Mouse (Mus musculus): ENCODE measurements at regions not wholly inside any gene's neighbourhood (a gene's known extent, or its start where the extent isn't known, plus 50 kb on each side); places are given as distances from the start of the nearest gene placed in this dataset.

DNA sequence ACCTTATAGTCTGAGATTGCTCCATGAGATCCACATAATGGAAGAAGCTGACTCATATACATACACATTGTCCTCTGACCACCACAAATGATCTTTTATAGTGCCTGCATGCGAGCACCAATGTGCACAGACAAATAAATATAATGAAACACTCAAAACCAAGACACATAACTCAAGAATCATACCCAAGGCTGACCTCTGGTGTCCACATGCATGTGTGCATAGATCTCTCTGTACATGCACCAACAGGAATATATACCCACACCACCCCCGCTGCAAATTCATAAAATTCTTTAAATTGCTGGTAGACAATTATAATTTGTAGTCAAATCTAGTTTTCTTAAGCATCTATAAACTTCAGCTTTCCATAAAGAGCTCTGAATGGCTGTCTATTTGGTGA, 1211.9 kb downstream of the Agbl1 start:
- Histone ChIP-seq H3K27ac (ENCODE audit: insufficient read depth, low read depth, low read length, poor library complexity, severe bottlenecking) (no peak overlapping the region), H3K9ac (ENCODE audit: insufficient read depth, low read depth, low read length, poor library complexity, severe bottlenecking) (no peak overlapping the region), H3K36me3 (ENCODE audit: control insufficient read depth, insufficient read depth, low read length, poor library complexity, severe bottlenecking) (no peaks in the 10 kb centered on the region), H3K4me3 (ENCODE audit: insufficient read depth in 1 of 2, low read depth in 1 of 2, low read length in 2 of 2, poor library complexity in 1 of 2, severe bottlenecking in 1 of 2) (no peak overlapping the region), H3K4me1 (ENCODE audit: control insufficient read depth in 2 of 2, insufficient read depth in 2 of 2, low read length in 2 of 2, poor library complexity in 1 of 2) (no peaks in the 10 kb centered on the region), H3K9me3 (ENCODE audit: control insufficient read depth, insufficient read depth, low read depth, low read length) (no peaks in the 10 kb centered on the region)
- TF ChIP-seq ZNF384 (IDR thresholded peaks at IDR 0.05; ENCODE audit: low read depth, low read length) (no peak), ZC3H11A (IDR thresholded peaks at IDR 0.05; ENCODE audit: borderline replicate concordance, low read depth, low read length) (no peak), CHD2 (IDR thresholded peaks at IDR 0.05; ENCODE audit: low read depth, low read length) (no peak), HCFC1 (IDR thresholded peaks at IDR 0.05; ENCODE audit: borderline replicate concordance, insufficient read depth, low read length) (no peak), MAFK (IDR thresholded peaks at IDR 0.05; ENCODE audit: insufficient read depth, low read depth, low read length) (no peak)
- in situ Hi-C loops (cut with MboI; ENCODE audit: low sequenced_read_pairs in 2 of 2, unreplicated experiment in 2 of 2) = no loop called here
- no peak for DNase-seq (ENCODE audit: low read depth, low spot score)

DNA sequence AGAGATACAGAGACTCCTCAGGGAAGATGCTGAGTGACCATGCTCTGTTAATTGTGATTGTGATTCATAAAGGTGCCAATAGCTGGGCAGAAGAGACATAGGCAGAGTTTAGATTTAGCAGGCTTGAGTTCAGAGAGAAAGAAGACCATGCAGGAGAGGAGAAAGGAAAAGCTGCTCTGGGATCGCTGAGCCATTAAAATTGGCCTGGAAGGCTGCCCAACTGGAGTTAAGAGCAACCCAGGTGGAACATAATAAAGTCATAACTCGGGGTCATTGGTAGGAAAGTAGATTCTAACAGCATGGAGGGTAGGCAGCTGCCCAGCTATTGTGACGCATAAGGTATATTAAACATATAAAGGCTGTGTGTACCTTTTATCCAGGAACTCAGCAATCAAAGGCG, 1183.9 kb downstream of the Agbl1 start:
- no peak overlapping the region for H3K4me3 ChIP-seq (ENCODE audit: insufficient read depth in 1 of 2, low read depth in 1 of 2, low read length in 2 of 2, poor library complexity in 1 of 2, severe bottlenecking in 1 of 2)
- no peak for TF ChIP-seq HCFC1 (IDR thresholded peaks at IDR 0.05; ENCODE audit: borderline replicate concordance, insufficient read depth, low read length)
- no peak for TF ChIP-seq ZC3H11A (IDR thresholded peaks at IDR 0.05; ENCODE audit: borderline replicate concordance, low read depth, low read length)
- no peak for TF ChIP-seq CHD2 (IDR thresholded peaks at IDR 0.05; ENCODE audit: low read depth, low read length)
- TF ChIP-seq ZNF384 (IDR thresholded peaks at IDR 0.05; ENCODE audit: low read depth, low read length) = no peak
- no peak for TF ChIP-seq MAFK (IDR thresholded peaks at IDR 0.05; ENCODE audit: insufficient read depth, low read depth, low read length)
- no peak overlapping the region for H3K27ac ChIP-seq (ENCODE audit: insufficient read depth, low read depth, low read length, poor library complexity, severe bottlenecking)
- H3K9me3 ChIP-seq (ENCODE audit: control insufficient read depth, insufficient read depth, low read depth, low read length) = no peaks in the 10 kb centered on the region
- no peak overlapping the region for H3K9ac ChIP-seq (ENCODE audit: insufficient read depth, low read depth, low read length, poor library complexity, severe bottlenecking)
- H3K4me1 ChIP-seq (ENCODE audit: control insufficient read depth in 2 of 2, insufficient read depth in 2 of 2, low read length in 2 of 2, poor library complexity in 1 of 2) = no peaks in the 10 kb centered on the region
- H3K36me3 ChIP-seq (ENCODE audit: control insufficient read depth, insufficient read depth, low read length, poor library complexity, severe bottlenecking) = no peaks in the 10 kb centered on the region
- DNase-seq (ENCODE audit: low read depth, low spot score) = no peak
- in situ Hi-C loops (cut with MboI; ENCODE audit: low sequenced_read_pairs in 2 of 2, unreplicated experiment in 2 of 2) = no loop called here
